Mouse (Mus musculus) liver, embryonic 14.5 days (tissue): ENCODE measurements around the gene 4933430I17Rik. TPM values are rescaled to one million over a fixed set of nuclear protein-coding genes. Genes with fewer than 3 reads are reported as not detected.
A peak's percentile ranks its signal among the peaks of the same experiment; 100 is the strongest.
"Not testable (repeated sequence)": the region's sequence is repeated elsewhere in the genome, so short reads cannot be mapped to it uniquely, and the experiment has no call there.

ENCODE experiments used
- ATAC-seq: fragments of 200-750 bp; cut with Nextera tagmentation; 2 replicates; pipeline ENCODE4 v1.8.0; 2017; ENCODE audit warnings: moderate number of reproducible peaks, mild to moderate bottlenecking, moderate library complexity; ENCODE audit not compliant: insufficient read depth
- DNase-seq, 3 experiments: peaks; one replicate each; pipeline ENCODE4 v3.0.0-alpha.2; 2012 to 2013; ENCODE audit warnings: low read depth in 3 of 3, low spot score in 3 of 3
- H3K27ac ChIP-seq: fragments of 300-500 bp; sonication (generic); 2 replicates; pipeline ENCODE4 v1.5.1; 2014; ENCODE audit warnings: moderate library complexity, mild to moderate bottlenecking, control low read depth, inconsistent platforms
- H3K27me3 ChIP-seq: fragments of 300-500 bp; sonication (generic); 2 replicates; pipeline ENCODE4 v1.6.1; 2014; ENCODE audit warnings: mild to moderate bottlenecking, low read length, moderate library complexity; ENCODE audit not compliant: control insufficient read depth, insufficient read depth
- H3K36me3 ChIP-seq: fragments of 300-500 bp; sonication (generic); replicated peaks from 2 replicates; pipeline ENCODE4 v1.6.1; 2014; ENCODE audit warnings: low read depth; ENCODE audit not compliant: control insufficient read depth, insufficient read depth
- H3K4me1 ChIP-seq, 2 experiments: fragments of 200-500 bp in 1 of 2; fragments of 300-500 bp in 1 of 2; sonication (generic) in 1 of 2; replicated peaks; 2 replicates each; pipeline ENCODE4 v1.6.1; 2012 to 2014; ENCODE audit warnings: antibody characterized with exemption in 1 of 2, inconsistent platforms in 1 of 2, low read length in 1 of 2; ENCODE audit not compliant: control insufficient read depth in 2 of 2, insufficient read depth in 2 of 2
- H3K4me2 ChIP-seq: fragments of 300-500 bp; sonication (generic); 2 replicates; pipeline ENCODE4 v1.6.1; 2014; ENCODE audit warnings: low read depth, mild to moderate bottlenecking, control low read depth, moderate library complexity
- H3K4me3 ChIP-seq, 2 experiments: fragments of 200-500 bp in 1 of 2; fragments of 300-500 bp in 1 of 2; sonication (generic) in 1 of 2; 2 replicates each; pipeline ENCODE4 v1.5.1; 2012 to 2014; ENCODE audit warnings: low read depth in 2 of 2, low read length in 2 of 2, mild to moderate bottlenecking in 2 of 2, control low read depth in 1 of 2, inconsistent platforms in 1 of 2, moderate library complexity in 1 of 2; ENCODE audit not compliant: insufficient read depth in 1 of 2
- H3K9ac ChIP-seq: fragments of 300-500 bp; sonication (generic); replicated peaks from 2 replicates; pipeline ENCODE4 v1.6.1; 2014; ENCODE audit warnings: mild to moderate bottlenecking, control low read depth, moderate library complexity
- H3K9me3 ChIP-seq: fragments of 300-500 bp; sonication (generic); 2 replicates; pipeline ENCODE4 v1.6.1; 2016; ENCODE audit warnings: low read length, mixed read lengths; ENCODE audit not compliant: control insufficient read depth
- CTCF ChIP-seq: IDR thresholded peaks from 2 replicates; pipeline ENCODE4 v1.5.1; 2016; ENCODE audit warnings: antibody characterized with exemption, low read depth, control low read depth
- EP300 ChIP-seq: IDR thresholded peaks from 2 replicates; pipeline ENCODE4 v1.6.1; 2016; ENCODE audit warnings: antibody characterized with exemption, low read depth
- WGBS: fragments of 180-500 bp; shearing (Covaris S2); extraction: QIAGEN DNeasy Blood & Tissue Kit; methylation state at CpG from one replicate; pipeline ENCODE4 v1.1.7; 2014; ENCODE audit not compliant: insufficient replicate concordance; 5-methylcytosine and 5-hydroxymethylcytosine counted together
- polyA plus RNA-seq, 2 experiments: library from polyadenylated mRNA; depleted of rRNA in 1 of 2; stranded (reverse) in 1 of 2; unstranded in 1 of 2; fragments of >200 nt; fragmentation: Nextera tagmentation in 1 of 2; extraction: Ambion mirVana in 1 of 2; gene quantifications; 2 replicates each; pipeline versions ENCODE4 v1.2.1 to v1.2.3; 2012 to 2014

Gene 4933430I17Rik
- polyA plus RNA-seq (2012; rRNA removed) (0.10 and 0.12 TPM in 2 replicates), polyA plus RNA-seq (2014; fragmentation: Nextera tagmentation; extraction: Ambion mirVana) (0.08 and 0.20 TPM in 2 replicates)

- WGBS = under 1% methylated on average over 59 of the region's 59 CpGs
- Histone ChIP-seq H3K4me1 (peaks cover 5 to 13% of the 10 kb centered on the region in 2 experiments), H3K36me3 (peaks cover 8% of the 10 kb centered on the region), H3K4me2 (peak within 1 kb of the TSS; percentile 90), H3K27me3 (no peaks in the 10 kb centered on the region), H3K27ac (peak within 1 kb of the TSS; percentile 73), H3K9ac (peak within 1 kb of the TSS; percentile 95), H3K9me3 (no peaks in the 10 kb centered on the region), H3K4me3 (peak within 1 kb of the TSS; percentile 94 to 98)
- ATAC-seq (peak; percentile 97), DNase-seq (peak; percentile 95 to 97 (median 95))
- TF ChIP-seq CTCF (no peak), EP300 (peak; percentile 55)
Observed at GRCm38 (mm10) chr4:62524651-62525488, at the start of gene 4933430I17Rik, which contains the start of gene Pole3. 4933430I17Rik (plus strand) TSS chr4:62525369. Pole3 (minus strand) TSS chr4:62525068.

- H3K9me3 ChIP-seq = no peaks in the 10 kb centered on the region
- peaks cover 16% of the 10 kb centered on the region for H3K27me3 ChIP-seq
- peaks cover 6 to 7% of the 10 kb centered on the region in 2 experiments; a peak in 3 of 4 replicates for H3K4me1 ChIP-seq
- no peak overlapping the region for H3K4me3 ChIP-seq
- no peak overlapping the region for H3K9ac ChIP-seq
- no peak overlapping the region for H3K27ac ChIP-seq
- H3K36me3 ChIP-seq = no peaks in the 10 kb centered on the region
- ATAC-seq (no peak), DNase-seq (no peak)
- TF ChIP-seq CTCF (no peak), EP300 (no peak)
- 76% methylated on average over 6 of the region's 6 CpGs for WGBS
- no peak overlapping the region for H3K4me2 ChIP-seq
Observed at GRCm38 (mm10) chr4:62475793-62476192, 49.4 kb upstream of the 4933430I17Rik start.

- Histone ChIP-seq H3K27me3 (peaks cover 26% of the 10 kb centered on the region), H3K9me3 (no peaks in the 10 kb centered on the region), H3K9ac (no peak overlapping the region), H3K36me3 (no peaks in the 10 kb centered on the region), H3K27ac (no peak overlapping the region), H3K4me1 (peaks cover 6 to 7% of the 10 kb centered on the region in 2 experiments; a peak in 3 of 4 replicates), H3K4me2 (no peak overlapping the region), H3K4me3 (no peak overlapping the region)
- ATAC-seq (no peak), DNase-seq (no peak)
- 73% methylated on average over 6 of the region's 6 CpGs for WGBS
- TF ChIP-seq CTCF = no peak
- no peak for TF ChIP-seq EP300
Observed at GRCm38 (mm10) chr4:62477542-62478244, 47.5 kb upstream of the 4933430I17Rik start.

GRCm38 (mm10) chr4:62479593-62479936 lies 45.6 kb upstream of the 4933430I17Rik start:
- peak; percentile 72 for TF ChIP-seq CTCF
- not testable (repeated sequence) for H3K36me3 ChIP-seq, DNase-seq, H3K9me3 ChIP-seq, H3K4me1 ChIP-seq, H3K27ac ChIP-seq, H3K9ac ChIP-seq
- H3K4me2 ChIP-seq = peak overlapping the region; percentile 80
- peak; percentile 34; the same call in 1 of the 2 replicates for ATAC-seq
- peak overlapping the region; percentile 7 to 57 for H3K4me3 ChIP-seq
- peaks cover 26% of the 10 kb centered on the region for H3K27me3 ChIP-seq
- 11% methylated on average over 11 of the region's 11 CpGs for WGBS
